Mouse (Mus musculus): ENCODE results near the gene Kcnma1.

Gene Kcnma1

GRCm38 (mm10) chr14:23430006-23430405 lies 584.3 kb downstream of the Kcnma1 start:
- no peak for DNase-seq (ENCODE audit: low spot score)

GRCm38 (mm10) chr14:23429043-23429442 lies 585.2 kb downstream of the Kcnma1 start:
- peak; percentile 81 for DNase-seq (ENCODE audit: low spot score)

GRCm38 (mm10) chr14:23422481-23423040 lies 591.7 kb downstream of the Kcnma1 start:
- DNase-seq (ENCODE audit: low spot score), result peak; percentile 33

DNA sequence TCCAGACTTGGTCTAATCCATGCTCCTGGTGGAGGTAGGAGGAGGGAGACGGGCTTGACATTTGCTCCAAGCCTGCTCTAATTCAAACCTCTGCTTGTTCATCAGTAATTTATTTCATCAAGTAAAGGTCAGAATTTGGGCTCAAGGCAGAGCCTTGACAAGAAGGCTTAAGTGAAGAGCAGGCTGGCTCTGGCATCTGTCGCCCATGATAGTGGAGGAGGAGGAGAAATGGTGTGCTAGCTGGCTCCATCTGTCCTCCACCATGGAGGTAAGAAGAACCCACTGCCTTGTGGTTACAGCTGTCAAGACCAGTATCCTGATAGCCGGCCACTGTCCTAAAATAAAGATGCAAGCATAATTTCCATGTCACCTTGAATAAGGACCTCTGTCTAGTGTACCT lies 595.3 kb downstream of the Kcnma1 start:
- DNase-seq (ENCODE audit: low spot score), result no peak

DNA sequence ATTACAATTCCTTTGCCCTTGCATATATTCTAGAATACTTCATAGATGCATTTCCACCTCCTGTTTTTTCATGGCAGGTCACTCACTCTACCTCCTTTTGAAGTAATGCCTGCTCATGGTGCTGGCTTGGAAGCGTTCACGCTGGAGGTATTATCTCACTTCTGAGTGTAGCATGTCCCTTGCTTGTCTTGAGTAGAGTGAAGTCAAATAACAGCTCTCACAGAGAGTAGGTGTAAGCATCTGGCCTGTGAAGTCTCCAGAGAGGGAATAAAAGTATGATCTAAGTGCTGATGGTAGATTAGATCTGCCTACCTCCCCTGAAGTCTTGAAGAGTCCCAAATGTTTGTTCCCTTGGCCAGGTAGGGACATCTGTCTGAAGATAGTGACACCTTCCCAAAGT lies 607.2 kb downstream of the Kcnma1 start:
- no peak for DNase-seq (ENCODE audit: low spot score)

GRCm38 (mm10) chr14:23400777-23401469 lies 613.4 kb downstream of the Kcnma1 start:
- DNase-seq (ENCODE audit: low spot score), result peak; percentile 87

DNA sequence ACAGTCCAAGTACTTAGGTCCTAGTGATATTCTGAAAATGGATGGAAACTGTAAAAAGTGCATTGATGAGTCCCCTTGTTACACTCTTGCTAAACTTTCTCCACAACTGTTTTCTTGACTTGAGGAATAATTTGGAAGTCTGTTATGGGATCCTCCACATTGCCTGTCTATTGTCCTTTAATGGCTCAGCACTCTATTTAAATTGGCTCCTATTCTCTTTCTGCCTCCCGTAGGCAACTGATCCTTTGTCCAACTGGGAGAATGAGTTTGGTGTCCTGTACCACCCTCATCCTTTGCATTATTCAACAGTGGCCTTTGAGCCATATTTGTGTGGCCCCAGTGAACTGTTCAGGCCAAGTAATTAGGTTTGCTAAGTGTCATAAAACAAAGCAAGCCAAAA lies 616.6 kb downstream of the Kcnma1 start:
- no peak for DNase-seq (ENCODE audit: low spot score)

DNA sequence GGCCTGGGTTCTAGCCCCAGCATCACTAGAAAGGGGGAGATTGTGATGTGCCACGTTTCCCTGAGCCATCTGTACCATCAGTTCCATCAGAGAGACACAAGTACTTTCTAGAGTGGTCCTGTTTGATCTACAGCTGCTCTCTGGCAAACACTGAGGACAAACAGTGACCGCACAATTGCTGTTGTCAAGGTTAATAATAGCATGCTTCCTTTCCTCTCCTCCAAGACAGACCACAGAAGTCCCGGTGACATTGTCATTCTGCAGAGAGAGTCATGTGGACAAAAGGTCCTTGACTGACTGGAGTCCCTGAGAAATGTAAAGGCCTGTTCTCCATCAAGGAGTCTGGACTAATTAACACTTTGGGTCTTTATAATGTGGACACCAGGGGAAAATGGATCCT lies 622.7 kb downstream of the Kcnma1 start:
- no peak for DNase-seq (ENCODE audit: low spot score)

GRCm38 (mm10) chr14:23390768-23391167 lies 623.5 kb downstream of the Kcnma1 start:
- DNase-seq (ENCODE audit: low spot score), result no peak

GRCm38 (mm10) chr14:23390161-23390560 lies 624.1 kb downstream of the Kcnma1 start:
- no peak for DNase-seq (ENCODE audit: low spot score)

DNA sequence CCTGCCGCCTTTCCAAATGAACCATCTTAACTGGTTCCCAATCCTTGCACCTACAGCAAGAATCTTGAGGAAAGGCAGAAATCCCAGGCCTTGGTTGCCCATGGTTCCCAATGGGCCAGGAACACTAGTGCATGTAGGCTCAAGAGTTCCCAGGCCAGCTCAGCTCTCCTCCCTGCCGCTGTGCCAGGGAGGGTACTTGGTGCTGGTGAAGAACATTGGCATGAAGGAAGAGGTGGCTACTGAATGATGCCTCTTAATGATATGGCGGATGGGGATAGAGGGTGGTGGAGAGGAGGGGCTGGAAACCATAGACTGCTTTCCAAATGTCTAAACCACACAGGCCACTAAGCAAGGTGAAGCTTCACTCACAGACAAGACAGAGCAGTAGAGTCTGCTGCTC lies 627.5 kb downstream of the Kcnma1 start:
- no peak for DNase-seq (ENCODE audit: low spot score)

DNA sequence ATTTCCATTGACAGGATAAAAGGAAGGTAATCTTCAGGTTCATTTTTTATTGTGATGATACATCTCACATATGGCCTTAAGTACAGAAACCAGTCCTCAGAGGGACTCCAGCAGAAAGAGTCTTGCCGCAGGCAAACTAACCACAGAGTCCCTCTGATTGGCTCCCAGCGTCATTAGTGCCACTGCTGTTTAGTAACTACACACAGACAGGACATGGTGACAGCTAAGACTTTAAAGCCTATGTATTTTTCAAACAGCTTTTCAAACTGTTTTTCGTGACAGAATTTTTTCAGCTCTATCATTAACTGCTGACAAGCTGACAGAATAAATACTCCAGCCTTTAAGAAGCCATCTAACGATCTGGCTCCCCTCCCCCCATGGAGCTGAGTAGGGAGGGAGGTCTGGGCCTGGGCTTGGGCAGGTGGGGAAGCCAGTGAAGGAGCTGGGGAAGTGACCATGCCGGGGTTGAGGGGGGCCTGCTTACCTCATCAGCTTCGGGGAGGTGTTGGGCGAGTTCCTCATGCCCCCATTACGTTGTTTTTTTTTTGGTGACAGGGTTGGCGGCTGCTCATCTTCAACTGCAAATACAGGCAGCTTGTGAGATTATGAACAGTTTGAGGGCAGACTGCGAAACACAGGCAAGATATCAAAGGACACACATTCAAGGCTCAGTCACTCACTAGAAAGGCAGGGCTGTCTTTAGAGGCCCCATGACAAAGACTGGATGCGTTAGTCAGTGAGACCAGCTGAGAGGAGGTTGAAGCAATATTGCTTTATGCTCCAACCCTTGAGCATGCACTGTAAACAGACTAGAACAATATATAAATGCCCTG lies 628.3 kb downstream of the Kcnma1 start:
- peak; percentile 50 for DNase-seq (ENCODE audit: low spot score)

- peak; percentile 55 for DNase-seq (ENCODE audit: low spot score)
Observed at GRCm38 (mm10) chr14:23378351-23379087, 635.8 kb downstream of the Kcnma1 start.

DNA sequence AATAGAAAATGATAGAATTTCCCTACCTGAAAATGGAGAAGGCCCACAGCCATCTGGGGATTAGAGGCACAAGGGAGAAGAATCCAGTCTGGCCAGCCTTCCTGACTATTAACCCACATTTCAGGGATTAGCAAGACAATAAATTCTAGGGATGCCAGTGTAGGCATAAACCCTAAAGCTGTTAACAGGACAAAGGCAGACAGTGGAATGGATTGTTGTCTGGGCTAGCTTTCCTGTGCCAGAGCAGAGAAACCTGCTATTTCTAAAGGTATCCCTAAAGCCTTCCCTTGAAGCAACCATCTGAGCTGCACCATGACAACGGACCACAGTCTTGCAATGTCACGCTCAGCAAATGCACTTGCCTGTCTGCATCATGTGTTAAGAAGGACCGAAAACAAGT lies 642.3 kb downstream of the Kcnma1 start:
- DNase-seq (ENCODE audit: low spot score), result no peak

- no peak for DNase-seq (ENCODE audit: low spot score)
Observed at GRCm38 (mm10) chr14:23360491-23360995, 653.7 kb downstream of the Kcnma1 start.

DNA sequence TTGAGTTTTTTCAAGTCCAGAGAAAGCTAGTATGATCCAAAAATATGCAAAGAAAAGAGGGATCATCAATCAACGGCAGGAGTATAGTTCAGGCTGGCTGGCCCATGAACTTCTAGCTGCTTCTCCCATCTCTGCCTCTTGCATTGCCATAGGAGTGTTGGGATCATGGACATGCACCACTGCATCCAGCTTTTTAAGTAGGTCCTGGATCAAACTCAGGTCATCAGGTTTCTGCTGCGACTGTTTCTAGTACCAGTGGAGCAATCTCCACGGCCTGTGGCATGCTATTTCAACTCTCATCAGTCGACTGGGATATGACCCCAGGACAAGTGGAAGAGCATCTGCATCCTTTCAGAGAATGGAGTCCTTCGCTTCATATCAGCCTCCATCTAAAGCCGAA lies 655.5 kb downstream of the Kcnma1 start:
- DNase-seq (ENCODE audit: low spot score), result no peak

GRCm38 (mm10) chr14:23357529-23358278 lies 656.6 kb downstream of the Kcnma1 start:
- DNase-seq (ENCODE audit: low spot score), result no peak

- DNase-seq (ENCODE audit: low spot score), result no peak
Observed at GRCm38 (mm10) chr14:23326786-23327185, 687.5 kb downstream of the Kcnma1 start.

GRCm38 (mm10) chr14:23305288-23305687 lies 709.0 kb downstream of the Kcnma1 start:
- no peak for DNase-seq (ENCODE audit: low spot score)

- no peak for DNase-seq (ENCODE audit: low spot score)
Observed at GRCm38 (mm10) chr14:23300443-23300842, 713.8 kb downstream of the Kcnma1 start.

DNA sequence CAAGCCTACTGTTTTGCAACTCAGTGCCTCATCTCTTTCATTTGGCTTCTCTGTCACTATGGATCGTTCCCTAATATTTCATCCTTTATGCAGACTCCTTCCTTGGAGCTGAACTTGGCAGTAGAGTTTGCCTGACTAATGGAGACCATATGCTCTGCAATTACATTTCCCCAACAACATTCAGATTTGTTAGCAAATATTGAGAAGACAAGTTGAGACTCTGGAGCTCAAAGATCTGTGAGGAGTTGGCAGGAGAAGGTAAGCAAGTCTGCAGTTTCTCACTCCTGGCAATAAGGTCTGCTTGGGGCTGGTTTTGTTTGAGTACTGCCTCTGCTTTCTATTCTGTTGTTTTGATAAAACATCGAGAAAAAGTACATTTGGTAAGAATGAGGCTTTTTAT lies 723.7 kb downstream of the Kcnma1 start:
- no peak for DNase-seq (ENCODE audit: low spot score)
